Mouse (Mus musculus) neutrophil, adult 5-6 weeks (primary cell): ENCODE measurements at regions not wholly inside any gene's neighbourhood (a gene's known extent, or its start where the extent isn't known, plus 50 kb on each side); places are given as distances from the start of the nearest gene placed in this dataset.

ENCODE experiments used
- ATAC-seq: fragments of 151-379, 151-347 bp; 2 replicates; pipeline ENCODE4 v1.8.0; 2017; ENCODE audit warnings: mild to moderate bottlenecking, moderate TSS enrichment; ENCODE audit not compliant: insufficient number of reproducible peaks, poor library complexity, low FRiP score, severe bottlenecking; ENCODE audit errors: extremely low read depth

DNA sequence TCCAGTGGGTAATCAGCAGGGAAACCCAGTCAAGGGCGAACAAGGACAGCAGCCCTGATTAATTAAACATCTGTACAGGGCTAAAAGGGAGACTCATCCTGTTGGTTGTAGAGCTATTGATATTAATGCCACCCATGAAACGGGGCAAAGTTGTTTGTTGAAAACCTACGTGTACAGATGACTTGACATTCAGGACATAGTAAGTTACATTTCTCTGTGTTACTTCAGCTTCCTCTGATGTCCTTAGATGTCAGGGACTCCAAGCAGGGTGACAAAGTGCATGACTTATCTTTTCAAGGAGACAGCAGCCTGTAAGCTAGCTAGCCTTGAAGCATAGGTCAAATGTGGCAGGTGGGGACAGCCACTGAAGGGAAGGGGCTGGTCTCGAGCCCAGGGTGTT, 390.5 kb downstream of the Ccdc171 start:
- ATAC-seq, result no peak

DNA sequence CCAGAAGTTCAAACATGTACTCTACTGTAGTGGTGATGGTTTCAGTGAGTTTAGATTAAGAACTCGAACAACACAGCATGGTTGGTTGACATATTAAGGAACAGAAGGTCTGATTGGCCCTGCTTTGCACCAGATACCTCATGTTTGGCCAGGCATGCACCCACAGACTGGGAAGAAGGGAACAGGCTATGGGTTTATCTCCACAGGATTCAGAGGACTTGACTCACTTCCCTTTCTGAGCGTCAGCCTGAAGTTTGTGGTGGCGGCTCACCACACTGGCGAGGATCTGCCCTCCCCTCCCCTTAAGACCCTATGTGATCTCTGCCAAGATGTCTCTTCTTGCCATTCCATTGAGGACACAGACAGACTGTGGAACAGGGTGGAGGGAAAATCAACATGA, 391.7 kb downstream of the Ccdc171 start:
- no peak for ATAC-seq

- ATAC-seq, result no peak
These were observed 392.7 kb downstream of the Ccdc171 start for GRCm38 (mm10) chr4:83918093-83918492.

- no peak for ATAC-seq
These were observed 393.7 kb downstream of the Ccdc171 start for GRCm38 (mm10) chr4:83919041-83919440.

- ATAC-seq, result no peak
These were observed 399.9 kb downstream of the Ccdc171 start for GRCm38 (mm10) chr4:83925118-83925842.

- no peak for ATAC-seq
These were observed 400.9 kb downstream of the Ccdc171 start for GRCm38 (mm10) chr4:83926195-83926731.

DNA sequence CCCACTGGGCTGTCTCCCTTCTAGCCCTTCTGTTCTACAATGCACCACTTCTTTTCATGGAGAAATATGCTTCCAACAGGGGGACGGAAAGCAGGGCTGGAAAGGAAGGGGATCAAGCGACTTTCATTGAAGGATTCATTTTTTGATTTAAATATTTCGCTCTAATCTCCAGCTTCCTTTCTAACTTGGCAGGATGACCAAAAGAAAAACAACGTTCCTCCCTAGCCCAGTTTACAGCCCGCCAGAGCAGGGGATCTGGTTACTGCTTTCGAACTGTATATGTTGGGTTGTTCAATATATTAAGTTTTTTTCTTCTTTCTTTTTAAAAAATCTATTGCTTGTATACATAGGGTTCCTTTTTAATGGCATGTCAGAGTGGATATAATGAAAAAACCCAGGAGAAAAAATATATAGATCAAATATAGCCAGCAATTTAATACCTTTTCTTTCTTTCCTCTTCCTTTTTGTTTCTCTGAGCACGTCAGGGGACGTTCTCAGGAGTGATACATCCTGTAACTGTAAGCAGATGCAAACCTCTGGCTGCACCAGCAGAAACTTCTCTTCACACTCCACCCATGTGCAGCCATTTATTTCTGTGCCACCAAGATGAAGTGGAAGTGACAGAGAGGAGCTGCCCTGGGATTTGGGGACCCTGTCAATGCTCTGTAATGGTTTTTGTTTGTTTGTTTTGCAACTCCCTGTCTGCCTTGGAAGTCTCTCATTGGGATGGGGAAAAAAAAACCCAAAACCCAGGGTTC, 406.7 kb downstream of the Ccdc171 start:
- no peak for ATAC-seq

DNA sequence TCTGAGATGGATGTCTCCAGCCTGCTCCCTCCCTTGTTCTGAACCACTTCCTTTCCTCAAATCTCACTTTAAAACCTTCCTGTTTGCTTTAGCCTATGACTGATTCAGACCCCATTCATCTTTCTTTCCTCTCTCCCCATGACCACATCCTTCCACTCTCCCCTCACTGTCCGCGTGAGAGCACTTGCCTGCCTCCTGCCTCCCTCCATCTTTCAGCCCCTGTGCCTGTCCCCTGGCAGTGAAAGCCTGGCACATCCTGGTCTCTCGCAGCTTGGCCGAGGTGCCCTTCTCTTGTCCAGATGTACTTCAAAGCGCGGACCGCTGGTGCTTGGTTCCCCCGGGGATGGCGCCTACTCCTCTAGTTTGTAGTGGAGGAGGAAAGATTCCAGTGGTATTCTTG, 416.3 kb downstream of the Ccdc171 start:
- ATAC-seq, result no peak

DNA sequence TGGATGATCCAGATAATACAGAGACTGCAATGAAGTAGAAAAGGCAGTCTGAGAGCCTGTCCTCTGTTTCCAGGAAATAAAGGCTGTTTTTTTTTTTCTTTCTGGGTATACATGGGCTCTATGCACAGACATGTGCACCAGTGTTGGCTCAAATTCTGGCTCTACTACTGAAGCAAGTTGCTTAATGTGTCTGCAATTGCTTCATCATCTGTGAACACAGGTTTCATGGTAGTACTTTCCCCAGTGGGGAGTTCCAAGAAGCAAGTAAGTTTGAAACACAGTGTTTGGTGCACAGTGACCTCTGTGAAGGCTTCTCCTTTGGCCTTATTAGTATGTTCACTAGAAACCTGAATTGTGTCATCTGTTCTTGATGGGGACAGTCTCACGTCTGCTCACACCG, 424.3 kb downstream of the Ccdc171 start:
- no peak for ATAC-seq

- no peak for ATAC-seq
These were observed 425.6 kb downstream of the Ccdc171 start for GRCm38 (mm10) chr4:83950809-83951409.

DNA sequence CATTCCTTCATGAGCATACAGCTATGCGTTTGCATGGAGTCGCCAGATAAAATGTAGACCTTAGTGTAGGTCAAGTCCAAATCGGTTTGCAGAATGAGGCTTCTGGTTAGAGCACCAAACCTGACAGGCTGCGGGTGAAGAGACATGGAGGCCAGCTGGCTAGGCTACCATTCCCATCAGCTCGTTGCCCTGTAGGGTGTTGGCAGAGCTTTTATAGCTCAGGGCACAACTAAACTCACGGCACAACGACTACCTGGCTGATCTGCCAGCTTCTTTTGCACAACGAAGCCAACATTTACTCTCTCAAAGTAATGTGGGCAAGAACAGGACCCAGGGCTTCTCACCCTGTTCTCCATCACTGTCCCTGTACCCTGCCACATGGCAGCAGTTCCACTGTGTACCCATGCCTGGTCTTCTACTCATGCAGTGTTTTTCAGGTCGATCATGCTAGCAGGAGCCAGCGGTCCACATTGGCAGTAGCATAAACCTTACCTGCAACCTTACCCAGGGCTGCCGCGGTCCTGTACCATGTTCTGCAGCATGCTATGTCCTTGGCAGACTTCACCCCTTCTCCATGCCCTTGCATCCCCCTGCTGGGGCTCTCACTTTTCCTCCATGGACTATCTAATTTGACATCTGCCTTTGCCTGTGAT, 431.0 kb downstream of the Ccdc171 start:
- ATAC-seq, result no peak

- no peak for ATAC-seq
These were observed 431.9 kb downstream of the Ccdc171 start for GRCm38 (mm10) chr4:83957217-83957692.

- ATAC-seq, result no peak
These were observed 441.6 kb downstream of the Ccdc171 start for GRCm38 (mm10) chr4:83966898-83967297.

GRCm38 (mm10) chr4:83973162-83973561, 447.8 kb downstream of the Ccdc171 start:
- ATAC-seq, result no peak

- ATAC-seq, result no peak
These were observed 449.1 kb downstream of the Ccdc171 start for GRCm38 (mm10) chr4:83974214-83975012.

GRCm38 (mm10) chr4:83975569-83975968, 450.2 kb downstream of the Ccdc171 start:
- no peak for ATAC-seq

GRCm38 (mm10) chr4:83976067-83976466, 450.7 kb downstream of the Ccdc171 start:
- ATAC-seq, result no peak

DNA sequence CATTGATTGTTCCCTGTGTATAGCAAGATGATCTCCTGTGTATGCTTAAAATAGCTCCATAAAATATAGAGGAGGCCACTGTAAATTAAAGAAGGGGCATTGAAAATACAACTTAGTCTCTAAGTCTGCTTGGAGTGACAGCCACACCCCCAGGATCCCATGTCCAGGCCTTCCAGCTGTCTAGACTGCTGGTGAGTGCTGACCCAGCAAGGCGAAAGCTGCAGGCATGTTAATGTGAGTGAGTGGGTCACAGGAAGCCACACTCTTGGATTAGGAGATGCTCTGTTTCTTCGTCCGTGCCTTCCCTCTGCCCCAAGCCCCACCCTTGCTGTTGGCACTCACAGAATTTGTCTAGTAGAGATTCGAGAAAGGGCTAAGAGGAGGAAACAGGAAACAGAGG, 453.7 kb downstream of the Ccdc171 start:
- ATAC-seq, result no peak
